Mouse (Mus musculus) limb, embryonic 10.5 days (tissue): ENCODE data around the gene Ccdc153. TPM values are rescaled to one million over a fixed set of nuclear protein-coding genes. Genes with fewer than 3 reads are reported as not detected.

Experiments
- polyA plus RNA-seq: library from polyadenylated mRNA; unstranded; fragments of >200 nt; fragmentation: Nextera tagmentation; extraction: Ambion mirVana; gene quantifications from 2 replicates; pipeline ENCODE4 v1.2.1, GENCODE M21; 2016

Ccdc153 gene
- polyA plus RNA-seq, 1 experiment from 2014 or later = not detected

Other genes starting within 250 kb of the Ccdc153 start
- gene Thy1, start 197.3 kb upstream of the Ccdc153 start, polyA plus RNA-seq = 0.21 TPM in 1 of 2 replicates, not detected in the other
- gene Usp2, start 173.7 kb upstream of the Ccdc153 start, polyA plus RNA-seq = 8.9 and 10.7 TPM in 2 replicates
- 0.13 and 0.14 TPM in 2 replicates for gene Mfrp, start 138.9 kb upstream of the Ccdc153 start, polyA plus RNA-seq
- 0.24 TPM in 1 of 2 replicates, not detected in the other for gene C1qtnf5, start 133.4 kb upstream of the Ccdc153 start, polyA plus RNA-seq
- 0.10 and 0.35 TPM in 2 replicates for gene Gm49380, start 127.2 kb upstream of the Ccdc153 start, polyA plus RNA-seq
- gene Rnf26, start 127.2 kb upstream of the Ccdc153 start, polyA plus RNA-seq = 88.1 and 97.0 TPM in 2 replicates
- 9.8 and 10.1 TPM in 2 replicates for gene Mcam, start 106.2 kb upstream of the Ccdc153 start, polyA plus RNA-seq
- gene Cbl, start 6.6 kb upstream of the Ccdc153 start, polyA plus RNA-seq = 19.6 and 23.9 TPM in 2 replicates
- gene Pdzd3, start 10.8 kb downstream of the Ccdc153 start, polyA plus RNA-seq = 0.13 TPM in 1 of 2 replicates, not detected in the other
- 2.1 and 3.3 TPM in 2 replicates for gene Nlrx1, start 27.9 kb downstream of the Ccdc153 start, polyA plus RNA-seq
- gene Abcg4, start 47.9 kb downstream of the Ccdc153 start, polyA plus RNA-seq = 1.9 and 4.6 TPM in 2 replicates
- gene Hinfp, start 65.0 kb downstream of the Ccdc153 start, polyA plus RNA-seq = 28.2 and 30.4 TPM in 2 replicates
- 6.9 and 9.9 TPM in 2 replicates for gene C2cd2l, start 79.6 kb downstream of the Ccdc153 start, polyA plus RNA-seq
- 45.3 and 46.9 TPM in 2 replicates for gene Dpagt1, start 85.3 kb downstream of the Ccdc153 start, polyA plus RNA-seq
- 515 and 551 TPM in 2 replicates for gene H2afx, start 94.0 kb downstream of the Ccdc153 start, polyA plus RNA-seq
- gene Hmbs, start 103.6 kb downstream of the Ccdc153 start, polyA plus RNA-seq = 174 and 195 TPM in 2 replicates
- gene Vps11, start 121.0 kb downstream of the Ccdc153 start, polyA plus RNA-seq = 29.3 and 32.2 TPM in 2 replicates
- gene Hyou1, start 138.8 kb downstream of the Ccdc153 start, polyA plus RNA-seq = 41.3 and 43.4 TPM in 2 replicates
- gene Slc37a4, start 156.2 kb downstream of the Ccdc153 start, polyA plus RNA-seq = 8.4 and 9.7 TPM in 2 replicates
- gene Rps25, start 166.5 kb downstream of the Ccdc153 start, polyA plus RNA-seq = 2,001 and 2,302 TPM in 2 replicates
- 158 and 166 TPM in 2 replicates for gene Trappc4, start 166.9 kb downstream of the Ccdc153 start, polyA plus RNA-seq
- 23.1 and 24.3 TPM in 2 replicates for gene Ccdc84, start 177.9 kb downstream of the Ccdc153 start, polyA plus RNA-seq
- gene Foxr1, start 200.5 kb downstream of the Ccdc153 start, polyA plus RNA-seq = not detected in 2 replicates
- gene Upk2, start 214.3 kb downstream of the Ccdc153 start, polyA plus RNA-seq = 0.36 TPM in 1 of 2 replicates, not detected in the other
- 9.0 and 12.1 TPM in 2 replicates for gene Bcl9l, start 242.1 kb downstream of the Ccdc153 start, polyA plus RNA-seq